Mouse (Mus musculus): Measurements from ENCODE around the gene Pde10a. TPM values are rescaled to one million over a fixed set of nuclear protein-coding genes. Genes with fewer than 3 reads are reported as not detected.

Gene Pde10a
- total RNA-seq, 2 experiments from 2014 or later: 1.7 to 7.8 TPM

- no peak for ATAC-seq (replicated peaks; ENCODE audit: low FRiP score, low TSS enrichment, poor library complexity, severe bottlenecking)
These were observed 111.5 kb downstream of the Pde10a start for GRCm38 (mm10) chr17:8636691-8637090.

- no peak for ATAC-seq (replicated peaks; ENCODE audit: low FRiP score, low TSS enrichment, poor library complexity, severe bottlenecking)
These were observed 112.0 kb downstream of the Pde10a start for GRCm38 (mm10) chr17:8637181-8637580.

- ATAC-seq (replicated peaks; ENCODE audit: low FRiP score, low TSS enrichment, poor library complexity, severe bottlenecking): no peak
These were observed 114.7 kb downstream of the Pde10a start for GRCm38 (mm10) chr17:8639703-8640380.

GRCm38 (mm10) chr17:8640741-8641480 is 115.7 kb downstream of the Pde10a start:
- no peak for ATAC-seq (replicated peaks; ENCODE audit: low FRiP score, low TSS enrichment, poor library complexity, severe bottlenecking)

- ATAC-seq (replicated peaks; ENCODE audit: low FRiP score, low TSS enrichment, poor library complexity, severe bottlenecking): no peak
These were observed 116.3 kb downstream of the Pde10a start for GRCm38 (mm10) chr17:8641491-8641890.

GRCm38 (mm10) chr17:8642356-8642755 is 117.2 kb downstream of the Pde10a start:
- ATAC-seq (replicated peaks; ENCODE audit: low FRiP score, low TSS enrichment, poor library complexity, severe bottlenecking): no peak

GRCm38 (mm10) chr17:8647372-8647871 is 122.2 kb downstream of the Pde10a start:
- no peak for ATAC-seq (replicated peaks; ENCODE audit: low FRiP score, low TSS enrichment, poor library complexity, severe bottlenecking)

GRCm38 (mm10) chr17:8648310-8648709 is 123.1 kb downstream of the Pde10a start:
- ATAC-seq (replicated peaks; ENCODE audit: low FRiP score, low TSS enrichment, poor library complexity, severe bottlenecking): no peak

GRCm38 (mm10) chr17:8652681-8653262 is 127.6 kb downstream of the Pde10a start:
- ATAC-seq (replicated peaks; ENCODE audit: low FRiP score, low TSS enrichment, poor library complexity, severe bottlenecking): no peak

- no peak for ATAC-seq (replicated peaks; ENCODE audit: low FRiP score, low TSS enrichment, poor library complexity, severe bottlenecking)
These were observed 132.5 kb downstream of the Pde10a start for GRCm38 (mm10) chr17:8657661-8658060.

- no peak for ATAC-seq (replicated peaks; ENCODE audit: low FRiP score, low TSS enrichment, poor library complexity, severe bottlenecking)
These were observed 133.7 kb downstream of the Pde10a start for GRCm38 (mm10) chr17:8658751-8659454.

GRCm38 (mm10) chr17:8666912-8667311 is 141.7 kb downstream of the Pde10a start:
- ATAC-seq (replicated peaks; ENCODE audit: low FRiP score, low TSS enrichment, poor library complexity, severe bottlenecking): no peak

- no peak for ATAC-seq (replicated peaks; ENCODE audit: low FRiP score, low TSS enrichment, poor library complexity, severe bottlenecking)
These were observed 149.5 kb downstream of the Pde10a start for GRCm38 (mm10) chr17:8674651-8675050.

GRCm38 (mm10) chr17:8686356-8686755 is 161.2 kb downstream of the Pde10a start:
- ATAC-seq (replicated peaks; ENCODE audit: low FRiP score, low TSS enrichment, poor library complexity, severe bottlenecking): no peak

GRCm38 (mm10) chr17:8688096-8688495 is 162.9 kb downstream of the Pde10a start:
- ATAC-seq (replicated peaks; ENCODE audit: low FRiP score, low TSS enrichment, poor library complexity, severe bottlenecking): no peak

GRCm38 (mm10) chr17:8698265-8698664 is 173.1 kb downstream of the Pde10a start:
- ATAC-seq (replicated peaks; ENCODE audit: low FRiP score, low TSS enrichment, poor library complexity, severe bottlenecking): no peak

GRCm38 (mm10) chr17:8698793-8699192 is 173.6 kb downstream of the Pde10a start:
- no peak for ATAC-seq (replicated peaks; ENCODE audit: low FRiP score, low TSS enrichment, poor library complexity, severe bottlenecking)

- ATAC-seq (replicated peaks; ENCODE audit: low FRiP score, low TSS enrichment, poor library complexity, severe bottlenecking): no peak
These were observed 175.9 kb downstream of the Pde10a start for GRCm38 (mm10) chr17:8701096-8701495.

- ATAC-seq (replicated peaks; ENCODE audit: low FRiP score, low TSS enrichment, poor library complexity, severe bottlenecking): no peak
These were observed 177.3 kb downstream of the Pde10a start for GRCm38 (mm10) chr17:8702503-8702902.

GRCm38 (mm10) chr17:8708006-8708405 is 182.8 kb downstream of the Pde10a start:
- no peak for ATAC-seq (replicated peaks; ENCODE audit: low FRiP score, low TSS enrichment, poor library complexity, severe bottlenecking)
